In genomic region chr3:85189791-85190190, GRCm38 (mm10) we compare ENCODE assay signal across 18 mouse cellular contexts.
DNase-seq lines count a peak whose midpoint lies in the region; TF ChIP-seq lines count a peak whose summit lies in the region.
"Had no signal": no experiment of that assay in that cellular context is flagged by ENCODE, and none has a peak within 500 bp of the region (broad histone marks: within the 10 kb centered on the region; RNA-seq: fewer than 3 reads in every experiment).

No protein-coding gene starts in this region.

- no peak for TF ChIP-seq CTCF in layer of hippocampus, adult 2 months (conservative IDR thresholded peaks at IDR 0.05)

- DNase-seq in layer of hippocampus, adult 2 months (ENCODE audit: low spot score in 2 of 2) = no peak
- DNase-seq in layer of hippocampus, postnatal 14 days (ENCODE audit: low spot score in 2 of 2) = no peak
- DNase-seq in 3T3-L1 (ENCODE audit: low read depth, low spot score) (peak; percentile 71), liver (no peak)
- peak; percentile 62 for DNase-seq in brain, adult 2 months (ENCODE audit: low read depth, low spot score)
- DNase-seq: adrenal gland, adult 2 months; adrenal gland, postnatal 10 days; adrenal gland, postnatal 25 days; cerebellum, adult 11-12 months; cerebellum, adult 2 months; cerebellum, adult 9-10 months; cerebellum, postnatal 10 days; cerebellum, postnatal 25 days; forebrain, postnatal 0 days had no signal

- no peak overlapping the region for H3K4me3 ChIP-seq in layer of hippocampus, adult 2 months
- H3K4me3 ChIP-seq: embryonic facial prominence, embryonic 10.5 days; embryonic facial prominence, embryonic 12.5 days; forebrain, embryonic 13.5 days; forebrain, embryonic 15.5 days had no signal

- peak overlapping the region; percentile 87 for H3K27ac ChIP-seq in layer of hippocampus, adult 2 months
- H3K27ac ChIP-seq: embryonic facial prominence, embryonic 10.5 days; embryonic facial prominence, embryonic 12.5 days; forebrain, embryonic 13.5 days; forebrain, embryonic 15.5 days had no signal

Comparison
In these comparisons a context has a peak if more than half of its experiments do, and no peak if none do; other contexts are left out.
1. DNase-seq: peak in 3T3-L1 (single experiment) and brain, adult 2 months (single experiment); none in layer of hippocampus, adult 2 months (0 of 2), layer of hippocampus, postnatal 14 days (0 of 2) and liver (single experiment).